In the genomic region with DNA sequence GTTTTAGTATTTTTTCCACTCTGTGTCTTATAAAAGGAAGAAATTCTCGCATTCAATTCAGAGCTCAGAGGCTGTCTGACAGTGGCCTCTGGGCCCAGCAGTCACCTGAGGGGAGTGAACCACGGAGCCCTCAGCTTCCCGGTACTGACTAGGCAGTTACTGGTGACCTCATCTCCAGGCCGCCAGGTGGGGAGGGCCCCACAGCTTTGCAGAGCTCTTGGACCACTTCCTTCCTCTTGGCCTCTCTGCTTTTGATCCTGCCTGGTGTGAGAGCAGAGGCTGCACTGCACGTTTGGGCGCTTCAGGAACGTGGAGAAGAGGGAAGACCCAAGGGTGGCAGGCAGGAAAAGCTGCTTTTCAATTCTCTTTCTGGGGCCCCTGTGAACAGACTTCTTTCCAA, we compare ENCODE assay signal across 9 mouse cellular contexts. TPM values are rescaled to one million over a fixed set of nuclear protein-coding genes. Genes with fewer than 3 reads are reported as not detected.
DNase-seq lines count a peak whose midpoint lies in the region; ATAC-seq and TF ChIP-seq lines count a peak whose summit lies in the region.
"Had no signal": no experiment of that assay in that cellular context is flagged by ENCODE, and none has a peak within 500 bp of the region (broad histone marks: within the 10 kb centered on the region; RNA-seq: fewer than 3 reads in every experiment).

No protein-coding gene starts in this region.

- H3K9ac ChIP-seq in intestine, embryonic 14.5 days (ENCODE audit: low read length) = no peak overlapping the region
- H3K9ac ChIP-seq: midbrain, embryonic 12.5 days had no signal

- no peaks in the 10 kb centered on the region for H3K27me3 ChIP-seq in intestine, embryonic 14.5 days (replicated peaks; ENCODE audit: control insufficient read depth, insufficient read depth, low read length)
- no peaks in the 10 kb centered on the region for H3K27me3 ChIP-seq in kidney, adult 2 months (replicated peaks; ENCODE audit: control insufficient read depth, insufficient read depth, low read length)
- H3K27me3 ChIP-seq: midbrain, embryonic 12.5 days had no signal

- no peak for TF ChIP-seq CTCF in kidney, adult 2 months (conservative IDR thresholded peaks at IDR 0.05; ENCODE audit: insufficient read depth, insufficient read length, low read depth, low read length)

- no peaks in the 10 kb centered on the region for H3K9me3 ChIP-seq in intestine, embryonic 14.5 days (ENCODE audit: control insufficient read depth, low read length)
- H3K9me3 ChIP-seq: midbrain, embryonic 12.5 days had no signal

- whole genome bisulfite sequencing in intestine, embryonic 14.5 days = 25% methylated on average over 7 of the region's 7 CpGs
- WGBS in kidney, adult 2 months = 29% methylated on average over 7 of the region's 7 CpGs

- peak; percentile 10 for DNase-seq in adrenal gland, postnatal 10 days
- no peak for DNase-seq in adrenal gland, postnatal 36 days
- DNase-seq in T-cell, adult 2 months (ENCODE audit: low spot score) = peak; percentile 75
- peak; percentile 54 for DNase-seq in intestine, embryonic 14.5 days (ENCODE audit: low spot score)
- DNase-seq in naive thymus-derived CD4-positive, alpha-beta T cell, adult 2 months (ENCODE audit: low read depth) = peak; percentile 67
- no peak for DNase-seq in right cerebral cortex, postnatal 10 days (ENCODE audit: low spot score in 2 of 2)
- DNase-seq in layer of hippocampus, adult 9-11 months = no peak
- no peak for DNase-seq in kidney, adult 2 months

- H3K4me2 ChIP-seq in intestine, embryonic 14.5 days (ENCODE audit: low read length) = no peak overlapping the region
- H3K4me2 ChIP-seq: midbrain, embryonic 12.5 days had no signal

- H3K27ac ChIP-seq in intestine, embryonic 14.5 days (ENCODE audit: low read depth) = no peak overlapping the region
- H3K27ac ChIP-seq in kidney, adult 2 months (ENCODE audit: insufficient read depth, low read depth, low read length) = no peak overlapping the region
- H3K27ac ChIP-seq: midbrain, embryonic 12.5 days had no signal

- no peaks in the 10 kb centered on the region for H3K36me3 ChIP-seq in intestine, embryonic 14.5 days (ENCODE audit: control insufficient read depth, insufficient read depth, low read length)
- no peaks in the 10 kb centered on the region for H3K36me3 ChIP-seq in kidney, adult 2 months (ENCODE audit: control insufficient read depth, insufficient read depth, low read length)
- H3K36me3 ChIP-seq: midbrain, embryonic 12.5 days had no signal

- no peak overlapping the region for H3K4me3 ChIP-seq in intestine, embryonic 14.5 days (ENCODE audit: low read depth, low read length)
- no peak overlapping the region for H3K4me3 ChIP-seq in kidney, adult 2 months (ENCODE audit: insufficient read depth, low read depth, low read length)
- H3K4me3 ChIP-seq: midbrain, embryonic 12.5 days had no signal

- H3K4me1 ChIP-seq in intestine, embryonic 14.5 days (replicated peaks; ENCODE audit: control insufficient read depth, insufficient read depth, low read length) = 0 out of 2 replicates have a peak, but pooled peaks cover 4% of the 10 kb centered on the region
- H3K4me1 ChIP-seq in kidney, adult 2 months (ENCODE audit: control insufficient read depth, insufficient read depth, low read length) = no peaks in the 10 kb centered on the region

- TF ChIP-seq POLR2A in kidney, adult 2 months (IDR thresholded peaks at IDR 0.05; ENCODE audit: low read depth, low read length) = no peak

- ATAC-seq in intestine, embryonic 14.5 days (replicated peaks; ENCODE audit: low FRiP score, low TSS enrichment, low read depth) = peak; percentile 82

RNA-seq across cellular contexts. Expression of gene Gpr171, which starts 20.7 kb away (rescaled TPM):
- total RNA-seq in adrenal gland, postnatal 10 days (2021) = under 1 TPM; 0.76 to 0.87 TPM
- total RNA-seq in adrenal gland, postnatal 36 days (2021) = under 1 TPM in 1 of 2 experiments, not detected in 1; 0.26 TPM
- polyA plus RNA-seq in intestine, embryonic 14.5 days (2014; fragmentation: Nextera tagmentation; extraction: Ambion mirVana) = 1.1 and 1.2 TPM in 2 replicates
- 0.19 and 0.38 TPM in 2 replicates for polyA plus RNA-seq in kidney, adult 2 months (2012; rRNA removed)

Comparison
In these comparisons a context has a peak if more than half of its experiments do, and no peak if none do; other contexts are left out.
1. DNase-seq: peak in adrenal gland, postnatal 10 days (single experiment), T-cell, adult 2 months (single experiment), intestine, embryonic 14.5 days (single experiment) and naive thymus-derived CD4-positive, alpha-beta T cell, adult 2 months (single experiment); none in adrenal gland, postnatal 36 days (0 of 2), right cerebral cortex, postnatal 10 days (0 of 2), layer of hippocampus, adult 9-11 months (single experiment) and kidney, adult 2 months (single experiment).